Mouse (Mus musculus) testis, adult 2 months (tissue): ENCODE measurements around the gene Id2. TPM values are rescaled to one million over a fixed set of nuclear protein-coding genes. Genes with fewer than 3 reads are reported as not detected.

Experiments used
- H3K27ac ChIP-seq: fragments of 200-500 bp; 2 replicates; pipeline ENCODE4 v1.5.1; 2012; ENCODE audit warnings: low read depth, low read length; ENCODE audit not compliant: control insufficient read depth, insufficient read depth
- H3K27me3 ChIP-seq: fragments of 200-500 bp; 2 replicates; pipeline ENCODE4 v1.6.1; 2012; ENCODE audit warnings: mild to moderate bottlenecking, low read length, moderate library complexity; ENCODE audit not compliant: control insufficient read depth, insufficient read depth
- H3K36me3 ChIP-seq: fragments of 200-500 bp; 2 replicates; pipeline ENCODE4 v1.6.1; 2012; ENCODE audit warnings: mild to moderate bottlenecking, low read length; ENCODE audit not compliant: control insufficient read depth, insufficient read depth
- H3K4me1 ChIP-seq: fragments of 200-500 bp; 2 replicates; pipeline ENCODE4 v1.6.1; 2012; ENCODE audit warnings: low read length; ENCODE audit not compliant: control insufficient read depth, insufficient read depth
- H3K4me3 ChIP-seq: fragments of 200-500 bp; 2 replicates; pipeline ENCODE4 v1.5.1; 2012; ENCODE audit warnings: low read depth, mild to moderate bottlenecking, low read length, moderate library complexity, mixed read lengths; ENCODE audit not compliant: control insufficient read depth
- CTCF ChIP-seq: fragments of 200-500 bp; IDR thresholded peaks from 2 replicates; pipeline ENCODE4 v1.5.1; 2012; ENCODE audit warnings: low read depth, mild to moderate bottlenecking, inconsistent platforms, low read length, moderate library complexity; ENCODE audit not compliant: control insufficient read depth, insufficient read depth, insufficient replicate concordance
- POLR2A ChIP-seq: fragments of 200-500 bp; IDR thresholded peaks from 2 replicates; pipeline ENCODE4 v1.6.1; 2012; ENCODE audit warnings: low read depth, mild to moderate bottlenecking, inconsistent platforms, low read length, moderate library complexity; ENCODE audit not compliant: control insufficient read depth
- polyA plus RNA-seq: library from polyadenylated mRNA; depleted of rRNA; stranded (reverse); fragments of >200 nt; gene quantifications from 2 replicates; pipeline ENCODE4 v1.2.3, GENCODE M21; 2012

Gene Id2
- polyA plus RNA-seq, 1 experiment: 7.6 TPM

GRCm38 (mm10) chr12:25093241-25093774 lies 3.6 kb downstream of the Id2 start:
- Histone ChIP-seq H3K27me3 (no peaks in the 10 kb centered on the region), H3K4me3 (no peak overlapping the region), H3K4me1 (peaks cover 31% of the 10 kb centered on the region), H3K36me3 (no peaks in the 10 kb centered on the region), H3K27ac (no peak overlapping the region)
- TF ChIP-seq POLR2A (no peak), CTCF (no peak)

- Histone ChIP-seq H3K36me3 (no peaks in the 10 kb centered on the region), H3K4me3 (no peak overlapping the region; the same call in 1 of the 2 replicates), H3K4me1 (peaks cover 25% of the 10 kb centered on the region), H3K27me3 (no peaks in the 10 kb centered on the region), H3K27ac (no peak overlapping the region)
- TF ChIP-seq CTCF (no peak), POLR2A (no peak)
These were observed 4.2 kb downstream of the Id2 start for GRCm38 (mm10) chr12:25092751-25093211.

- TF ChIP-seq POLR2A: no peak
- TF ChIP-seq CTCF: peak; percentile 97
- Histone ChIP-seq H3K4me3 (peak overlapping the region; percentile 65), H3K27me3 (no peaks in the 10 kb centered on the region), H3K4me1 (peaks cover 22% of the 10 kb centered on the region), H3K27ac (no peak overlapping the region), H3K36me3 (no peaks in the 10 kb centered on the region)
These were observed 4.8 kb downstream of the Id2 start for GRCm38 (mm10) chr12:25092027-25092704.

- Histone ChIP-seq H3K27ac (no peak overlapping the region), H3K4me3 (no peak overlapping the region), H3K4me1 (peaks cover 9% of the 10 kb centered on the region), H3K27me3 (no peaks in the 10 kb centered on the region), H3K36me3 (no peaks in the 10 kb centered on the region)
- TF ChIP-seq CTCF (no peak), POLR2A (no peak)
These were observed 7.5 kb downstream of the Id2 start for GRCm38 (mm10) chr12:25089433-25089832.

GRCm38 (mm10) chr12:25086966-25087365 lies 10.0 kb downstream of the Id2 start:
- Histone ChIP-seq H3K4me3 (no peak overlapping the region), H3K4me1 (peaks cover 7% of the 10 kb centered on the region), H3K27me3 (no peaks in the 10 kb centered on the region), H3K36me3 (no peaks in the 10 kb centered on the region), H3K27ac (no peak overlapping the region)
- no peak for TF ChIP-seq POLR2A

GRCm38 (mm10) chr12:25083260-25084178 lies 13.4 kb downstream of the Id2 start:
- H3K4me1 ChIP-seq: peaks cover 7% of the 10 kb centered on the region
- no peak overlapping the region; the same call in 1 of the 2 replicates for H3K4me3 ChIP-seq
- no peak overlapping the region for H3K27ac ChIP-seq
- H3K36me3 ChIP-seq: no peaks in the 10 kb centered on the region
- TF ChIP-seq POLR2A: no peak
- no peak for TF ChIP-seq CTCF
- no peaks in the 10 kb centered on the region for H3K27me3 ChIP-seq

GRCm38 (mm10) chr12:25074344-25074743 lies 22.6 kb downstream of the Id2 start:
- Histone ChIP-seq H3K27me3 (no peaks in the 10 kb centered on the region), H3K4me3 (no peak overlapping the region), H3K36me3 (no peaks in the 10 kb centered on the region), H3K4me1 (no peaks in the 10 kb centered on the region), H3K27ac (no peak overlapping the region)
- TF ChIP-seq CTCF: no peak
